Mouse (Mus musculus): ENCODE results near the gene Hspb1. TPM values are rescaled to one million over a fixed set of nuclear protein-coding genes. Genes with fewer than 3 reads are reported as not detected.
A peak's percentile ranks its signal among the peaks of the same experiment; 100 is the strongest.

Gene Hspb1
- total and polyA plus RNA-seq, 2 experiments = 19.5 to 24.3 TPM

DNA sequence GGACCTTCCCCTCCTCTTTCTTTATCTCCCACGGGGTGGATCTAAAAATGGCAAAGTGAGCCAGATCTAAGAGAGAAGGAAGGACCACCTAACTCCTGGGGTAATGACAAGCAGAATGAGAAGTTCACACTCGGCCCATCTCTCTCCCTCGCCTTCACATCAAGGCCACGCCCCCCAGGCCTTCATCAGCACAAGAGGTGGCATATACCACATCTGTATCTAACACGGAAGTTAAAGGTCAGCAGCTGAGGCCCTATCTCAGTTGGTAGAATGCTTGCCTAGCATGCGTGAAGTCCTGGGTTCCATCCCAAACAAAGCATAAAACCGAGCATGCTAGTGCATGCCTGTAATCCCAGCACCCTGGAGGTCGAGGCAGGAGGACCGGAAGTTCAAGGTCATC is 14.0 kb upstream of the Hspb1 start:
- no peak overlapping the region for H3K4me3 ChIP-seq (ENCODE audit: insufficient read depth, low read depth, low read length)
- H3K36me3 ChIP-seq (ENCODE audit: control insufficient read depth, insufficient read depth, low read length) = no peaks in the 10 kb centered on the region
- no peak overlapping the region for H3K27ac ChIP-seq (replicated peaks; ENCODE audit: insufficient read depth, low read depth, low read length)
- TF ChIP-seq POLR2A (IDR thresholded peaks at IDR 0.05; ENCODE audit: extremely low read depth, insufficient read depth, low read length) (no peak), CTCF (IDR thresholded peaks at IDR 0.05; ENCODE audit: low read depth, low read length) (no peak)
- H3K79me2 ChIP-seq (ENCODE audit: control insufficient read depth, insufficient read depth, low read length) = no peaks in the 10 kb centered on the region
- peaks cover 6% of the 10 kb centered on the region for H3K27me3 ChIP-seq (ENCODE audit: control insufficient read depth, insufficient read depth, low read length)
- 72% methylated on average over 9 of the region's 9 CpGs for WGBS
- H3K9ac ChIP-seq (ENCODE audit: low read depth, low read length) = no peak overlapping the region
- H3K4me1 ChIP-seq (ENCODE audit: control insufficient read depth, insufficient read depth, low read length) = no peaks in the 10 kb centered on the region
- DNase-seq (ENCODE audit: extremely low read depth, low read depth, low spot score) = no peak

DNA sequence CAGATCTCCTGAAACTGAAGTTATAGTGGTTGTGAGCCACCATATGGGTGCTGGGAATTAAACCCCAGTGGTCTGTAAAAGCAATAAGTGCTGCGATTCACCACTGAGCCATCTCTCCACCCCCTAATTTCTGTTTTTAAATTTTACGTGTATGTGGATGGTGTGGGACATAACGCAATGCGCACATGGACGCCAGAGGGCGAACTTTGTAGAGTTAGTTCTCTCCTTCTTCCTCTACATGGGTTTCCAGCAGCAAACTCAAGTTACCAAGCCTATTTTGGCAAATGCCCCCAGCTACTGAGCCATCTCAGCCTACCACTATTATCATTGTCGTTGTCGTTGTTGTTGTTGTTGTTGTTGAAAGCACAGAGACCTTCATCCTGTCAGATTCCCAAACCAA is 10.5 kb upstream of the Hspb1 start:
- Histone ChIP-seq H3K36me3 (ENCODE audit: control insufficient read depth, insufficient read depth, low read length) (no peaks in the 10 kb centered on the region), H3K27me3 (ENCODE audit: control insufficient read depth, insufficient read depth, low read length) (no peaks in the 10 kb centered on the region), H3K27ac (replicated peaks; ENCODE audit: insufficient read depth, low read depth, low read length) (peak overlapping the region; percentile 12; the same call in 1 of the 2 replicates), H3K4me1 (ENCODE audit: control insufficient read depth, insufficient read depth, low read length) (peaks cover 3% of the 10 kb centered on the region), H3K4me3 (ENCODE audit: insufficient read depth, low read depth, low read length) (no peak overlapping the region), H3K9ac (ENCODE audit: low read depth, low read length) (no peak overlapping the region), H3K79me2 (ENCODE audit: control insufficient read depth, insufficient read depth, low read length) (no peaks in the 10 kb centered on the region)
- peak; percentile 63 for DNase-seq (ENCODE audit: extremely low read depth, low read depth, low spot score)
- TF ChIP-seq CTCF (IDR thresholded peaks at IDR 0.05; ENCODE audit: low read depth, low read length) = peak; percentile 63; the same call in 1 of the 2 replicates
- no peak for TF ChIP-seq POLR2A (IDR thresholded peaks at IDR 0.05; ENCODE audit: extremely low read depth, insufficient read depth, low read length)
- 20% methylated on average over 8 of the region's 8 CpGs for WGBS

DNA sequence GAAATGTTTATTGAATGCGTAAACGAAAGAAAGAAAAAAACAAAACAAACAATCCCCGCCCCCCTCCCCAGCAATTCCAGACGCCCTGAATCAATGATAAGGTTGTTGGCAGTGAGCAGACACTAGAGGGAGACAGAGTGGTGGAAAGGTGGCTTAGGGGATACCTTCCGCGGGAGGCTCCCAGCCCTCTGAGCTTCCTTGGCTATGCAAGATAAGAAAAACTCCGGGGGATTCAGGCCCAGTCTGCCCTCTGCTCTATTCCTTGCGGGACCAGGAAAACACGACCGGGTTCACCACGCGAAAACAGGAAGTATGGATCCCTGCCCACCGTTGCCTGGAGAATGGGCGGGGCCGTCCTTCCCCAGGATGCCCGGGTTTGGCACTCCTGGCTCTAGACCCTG is 9.9 kb upstream of the Hspb1 start:
- peak overlapping the region; percentile 9 for H3K4me3 ChIP-seq (ENCODE audit: insufficient read depth, low read depth, low read length)
- H3K79me2 ChIP-seq (ENCODE audit: control insufficient read depth, insufficient read depth, low read length) = no peaks in the 10 kb centered on the region
- DNase-seq (ENCODE audit: extremely low read depth, low read depth, low spot score) = peak; percentile 82
- no peaks in the 10 kb centered on the region for H3K27me3 ChIP-seq (ENCODE audit: control insufficient read depth, insufficient read depth, low read length)
- WGBS = 3% methylated on average over 16 of the region's 16 CpGs
- peak overlapping the region; percentile 4; the same call in 1 of the 2 replicates for H3K9ac ChIP-seq (ENCODE audit: low read depth, low read length)
- TF ChIP-seq POLR2A (IDR thresholded peaks at IDR 0.05; ENCODE audit: extremely low read depth, insufficient read depth, low read length) (no peak), CTCF (IDR thresholded peaks at IDR 0.05; ENCODE audit: low read depth, low read length) (peak; percentile 75)
- H3K4me1 ChIP-seq (ENCODE audit: control insufficient read depth, insufficient read depth, low read length) = peaks cover 3% of the 10 kb centered on the region
- no peaks in the 10 kb centered on the region for H3K36me3 ChIP-seq (ENCODE audit: control insufficient read depth, insufficient read depth, low read length)
- 0 out of 2 replicates have a peak overlapping the region, but pooled peaks have one; percentile 13 for H3K27ac ChIP-seq (replicated peaks; ENCODE audit: insufficient read depth, low read depth, low read length)

DNA sequence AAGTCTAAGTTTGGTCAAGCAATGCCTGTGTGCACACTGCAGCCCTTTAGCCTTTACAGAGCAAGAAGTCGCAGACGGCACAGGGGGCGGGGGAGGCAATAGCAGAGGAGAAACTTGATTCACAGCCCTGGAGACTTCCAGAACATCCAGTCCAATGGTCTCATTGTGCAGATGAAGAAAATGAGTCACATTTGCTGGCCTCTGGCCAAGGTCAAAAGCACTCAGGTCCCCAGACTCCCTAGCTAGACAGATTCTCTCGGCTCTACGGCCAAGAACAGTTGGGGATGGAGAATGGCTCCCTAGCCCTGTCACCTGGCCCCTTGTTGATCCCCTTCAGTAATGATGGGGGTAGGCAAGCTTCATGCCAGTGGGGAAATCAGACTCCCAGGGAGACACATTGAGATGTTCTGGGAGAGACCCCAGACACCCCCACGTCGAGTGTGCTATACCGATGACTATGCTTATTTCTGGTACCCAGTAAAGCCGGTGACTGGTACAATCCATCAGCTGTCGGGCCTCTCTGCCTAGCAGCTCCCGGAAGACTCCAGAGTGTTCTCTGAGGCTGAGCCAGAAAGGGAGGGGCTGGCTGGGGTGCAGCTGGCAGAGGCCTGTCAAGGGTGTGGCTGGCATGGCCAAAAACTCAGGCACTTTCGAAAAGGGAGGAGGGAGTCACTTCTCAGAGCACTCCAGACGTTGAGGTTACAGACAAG is 8.1 kb upstream of the Hspb1 start:
- H3K9ac ChIP-seq (ENCODE audit: low read depth, low read length) = no peak overlapping the region
- H3K79me2 ChIP-seq (ENCODE audit: control insufficient read depth, insufficient read depth, low read length) = no peaks in the 10 kb centered on the region
- peak; percentile 79 for DNase-seq (ENCODE audit: extremely low read depth, low read depth, low spot score)
- no peak overlapping the region for H3K27ac ChIP-seq (replicated peaks; ENCODE audit: insufficient read depth, low read depth, low read length)
- H3K4me3 ChIP-seq (ENCODE audit: insufficient read depth, low read depth, low read length) = no peak overlapping the region
- H3K4me1 ChIP-seq (ENCODE audit: control insufficient read depth, insufficient read depth, low read length) = peaks cover 3% of the 10 kb centered on the region
- 36% methylated on average over 13 of the region's 13 CpGs for WGBS
- no peaks in the 10 kb centered on the region for H3K36me3 ChIP-seq (ENCODE audit: control insufficient read depth, insufficient read depth, low read length)
- no peak for TF ChIP-seq POLR2A (IDR thresholded peaks at IDR 0.05; ENCODE audit: extremely low read depth, insufficient read depth, low read length)
- TF ChIP-seq CTCF (IDR thresholded peaks at IDR 0.05; ENCODE audit: low read depth, low read length) = no peak
- H3K27me3 ChIP-seq (ENCODE audit: control insufficient read depth, insufficient read depth, low read length) = no peaks in the 10 kb centered on the region

DNA sequence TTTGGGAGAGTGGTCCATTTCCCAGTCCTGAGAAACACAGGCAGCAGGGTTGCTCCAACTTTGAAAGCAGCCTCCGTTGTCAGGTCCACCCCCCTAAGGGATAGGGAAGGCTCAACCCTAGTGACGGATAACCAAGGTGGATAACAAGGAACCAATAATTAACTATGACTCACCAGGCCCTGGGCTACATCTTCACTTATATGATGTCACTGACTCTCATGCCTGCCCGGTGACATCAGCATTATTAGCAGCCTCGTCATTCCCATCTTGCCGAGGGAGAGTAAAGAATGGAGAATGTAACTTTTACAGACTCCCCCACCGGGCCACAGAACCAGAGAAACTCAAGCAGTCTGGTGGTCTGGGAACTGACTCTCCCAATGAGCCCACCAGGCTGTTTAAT is 3.1 kb upstream of the Hspb1 start:
- no peak overlapping the region for H3K4me3 ChIP-seq (ENCODE audit: insufficient read depth, low read depth, low read length)
- H3K27me3 ChIP-seq (ENCODE audit: control insufficient read depth, insufficient read depth, low read length) = no peaks in the 10 kb centered on the region
- no peak overlapping the region for H3K9ac ChIP-seq (ENCODE audit: low read depth, low read length)
- no peaks in the 10 kb centered on the region for H3K79me2 ChIP-seq (ENCODE audit: control insufficient read depth, insufficient read depth, low read length)
- H3K36me3 ChIP-seq (ENCODE audit: control insufficient read depth, insufficient read depth, low read length) = no peaks in the 10 kb centered on the region
- TF ChIP-seq POLR2A (IDR thresholded peaks at IDR 0.05; ENCODE audit: extremely low read depth, insufficient read depth, low read length) (no peak), CTCF (IDR thresholded peaks at IDR 0.05; ENCODE audit: low read depth, low read length) (no peak)
- H3K4me1 ChIP-seq (ENCODE audit: control insufficient read depth, insufficient read depth, low read length) = peaks cover 3% of the 10 kb centered on the region
- whole genome bisulfite sequencing = 83% methylated on average over 6 of the region's 6 CpGs
- no peak for DNase-seq (ENCODE audit: extremely low read depth, low read depth, low spot score)
- H3K27ac ChIP-seq (replicated peaks; ENCODE audit: insufficient read depth, low read depth, low read length) = no peak overlapping the region

Measured in liver, adult 2 months (tissue).